Mouse (Mus musculus) cerebellum, adult 2 months (tissue): Measurements from ENCODE around the gene BC005561.

ENCODE experiments used
- CTCF ChIP-seq: fragments of 200-500 bp; IDR thresholded peaks from 2 replicates; pipeline ENCODE4 v1.5.1; 2011; ENCODE audit warnings: low read depth, mild to moderate bottlenecking, control low read depth, low read length, moderate library complexity, borderline replicate concordance; ENCODE audit not compliant: insufficient read depth
- POLR2A ChIP-seq: fragments of 200-500 bp; IDR thresholded peaks from 2 replicates; pipeline ENCODE4 v1.6.1; 2011; ENCODE audit warnings: low read length, control low read depth, borderline replicate concordance; ENCODE audit not compliant: insufficient read depth

GRCm38 (mm10) chr5:104539331-104539730 is 31.2 kb downstream of the BC005561 start:
- TF ChIP-seq POLR2A = no peak
- no peak for TF ChIP-seq CTCF
